9 mouse cellular contexts compared by ENCODE assay signal in the genomic region with DNA sequence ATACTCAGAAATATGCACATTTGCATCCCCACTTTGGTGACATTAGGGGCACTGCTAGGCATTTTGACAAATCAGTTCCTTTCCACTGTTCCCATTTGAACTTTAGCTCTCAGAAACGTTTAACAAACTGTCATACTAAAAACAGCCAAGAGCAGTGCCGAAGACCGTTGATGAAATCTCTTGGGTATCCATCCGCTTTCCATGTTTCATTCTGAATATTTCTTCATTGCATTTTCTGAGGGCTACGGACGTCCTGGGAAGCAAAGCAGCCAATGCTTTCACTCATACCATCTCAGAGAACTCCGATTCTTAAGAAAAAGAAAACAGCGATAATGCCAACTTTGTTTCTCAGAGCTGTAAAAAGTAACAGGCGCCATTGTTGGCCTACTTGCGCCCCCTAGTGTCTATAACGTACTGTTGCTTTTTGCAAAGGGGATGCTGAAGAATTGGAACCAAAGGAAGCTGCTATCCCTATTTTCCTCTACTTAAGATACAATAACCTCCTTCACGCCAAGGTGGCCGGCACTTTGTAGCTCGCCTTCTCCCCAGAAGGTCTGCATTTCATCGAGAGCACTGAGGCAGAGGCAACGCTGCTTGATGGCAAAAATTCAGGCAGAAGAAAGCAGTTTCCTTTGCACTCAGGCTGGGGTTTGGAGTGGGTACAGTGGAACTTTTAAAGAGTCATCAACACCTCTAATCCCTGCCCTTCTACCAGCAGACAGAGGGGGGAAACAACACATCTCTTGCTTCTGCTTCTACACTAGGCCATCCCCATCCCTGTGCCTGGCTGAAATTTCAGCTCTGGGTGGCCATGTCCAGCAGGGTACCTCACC.
DNase-seq lines count a peak whose midpoint lies in the region; ATAC-seq lines count a peak whose summit lies in the region.
"Had no signal": no experiment of that assay in that cellular context is flagged by ENCODE, and none has a peak within 500 bp of the region (broad histone marks: within the 10 kb centered on the region; RNA-seq: fewer than 3 reads in every experiment).

No protein-coding gene starts in this region.

- DNase-seq in MN1 (ENCODE audit: low spot score) = peak; percentile 66
- DNase-seq in cerebellum, adult 11-12 months = peak; percentile 31
- peak; percentile 72 to 75 for DNase-seq in heart, postnatal 10 days
- peak; percentile 35 for DNase-seq in large intestine, adult 2 months (ENCODE audit: low read depth, low spot score)
- DNase-seq in liver, embryonic 13.5 days = peak; percentile 9
- peak; percentile 41 for DNase-seq in thymus, postnatal 0 days (ENCODE audit: low spot score)

- ATAC-seq in forebrain, embryonic 15.5 days (replicated peaks) = peak; percentile 23; the same call in 1 of the 2 replicates
- ATAC-seq in liver, embryonic 13.5 days (ENCODE audit: low read depth) = no peak
- no peak for ATAC-seq in neural tube, embryonic 12.5 days (ENCODE audit: low FRiP score, low read depth)

- peaks cover 16% of the 10 kb centered on the region for H3K27me3 ChIP-seq in forebrain, embryonic 15.5 days
- no peaks in the 10 kb centered on the region for H3K27me3 ChIP-seq in liver, embryonic 13.5 days
- H3K27me3 ChIP-seq in neural tube, embryonic 12.5 days (replicated peaks) = no peaks in the 10 kb centered on the region

- no peak overlapping the region for H3K9ac ChIP-seq in forebrain, embryonic 15.5 days (replicated peaks)
- H3K9ac ChIP-seq in liver, embryonic 13.5 days = no peak overlapping the region
- H3K9ac ChIP-seq in neural tube, embryonic 12.5 days = no peak overlapping the region

- H3K4me2 ChIP-seq in forebrain, embryonic 15.5 days (replicated peaks) = peak overlapping the region; percentile 28
- no peak overlapping the region for H3K4me2 ChIP-seq in liver, embryonic 13.5 days
- H3K4me2 ChIP-seq in neural tube, embryonic 12.5 days (replicated peaks) = peak overlapping the region; percentile 49

- H3K36me3 ChIP-seq in forebrain, embryonic 15.5 days = no peaks in the 10 kb centered on the region
- H3K36me3 ChIP-seq in liver, embryonic 13.5 days = no peaks in the 10 kb centered on the region
- no peaks in the 10 kb centered on the region for H3K36me3 ChIP-seq in neural tube, embryonic 12.5 days

- H3K4me1 ChIP-seq in forebrain, embryonic 15.5 days = peaks cover 13% of the 10 kb centered on the region
- H3K4me1 ChIP-seq in liver, embryonic 13.5 days (replicated peaks) = no peaks in the 10 kb centered on the region
- H3K4me1 ChIP-seq in neural tube, embryonic 12.5 days = peaks cover 11% of the 10 kb centered on the region; the same call in 1 of the 2 replicates

- H3K4me3 ChIP-seq in forebrain, embryonic 15.5 days = no peak overlapping the region
- H3K4me3 ChIP-seq in liver, embryonic 13.5 days (replicated peaks) = no peak overlapping the region
- no peak overlapping the region for H3K4me3 ChIP-seq in neural tube, embryonic 12.5 days

- intact Hi-C loops in heart, postnatal 10 days (cut with DNase I) = loop anchor here (1.0 to 10.0 kb wide), 6 partner anchors 226 to 1749 kb away; no protein-coding TSS in a partner anchor

- no peaks in the 10 kb centered on the region for H3K9me3 ChIP-seq in forebrain, embryonic 15.5 days
- no peaks in the 10 kb centered on the region for H3K9me3 ChIP-seq in liver, embryonic 13.5 days (replicated peaks)
- H3K9me3 ChIP-seq in neural tube, embryonic 12.5 days = no peaks in the 10 kb centered on the region

- 15% methylated on average over 16 of the region's 16 CpGs for WGBS in forebrain, embryonic 15.5 days
- 15% methylated on average over 16 of the region's 16 CpGs for WGBS in large intestine, adult 2 months
- WGBS in liver, embryonic 13.5 days (ENCODE audit: insufficient replicate concordance) = 20% methylated on average over 16 of the region's 16 CpGs
- 13% methylated on average over 16 of the region's 16 CpGs for WGBS in neural tube, embryonic 12.5 days

- no peak overlapping the region for H3K27ac ChIP-seq in forebrain, embryonic 15.5 days (replicated peaks)
- H3K27ac ChIP-seq in liver, embryonic 13.5 days = no peak overlapping the region
- H3K27ac ChIP-seq in neural tube, embryonic 12.5 days = no peak overlapping the region
- H3K27ac ChIP-seq: macrophage had no signal

Comparison
In these comparisons a context has a peak if more than half of its experiments do, and no peak if none do; other contexts are left out.
1. DNase-seq: peak in every context shown above with its lines; median percentile 74 in heart, postnatal 10 days; 66 in MN1; 41 in thymus, postnatal 0 days; 35 in large intestine, adult 2 months; 31 in cerebellum, adult 11-12 months; 9 in liver, embryonic 13.5 days.